Mouse (Mus musculus) midbrain, embryonic 12.5 days (tissue): Measurements from ENCODE around the gene Zkscan14. TPM values are rescaled to one million over a fixed set of nuclear protein-coding genes. Genes with fewer than 3 reads are reported as not detected.

ENCODE experiments used
- ATAC-seq: fragments of 200-750 bp; cut with Nextera tagmentation; 2 replicates; pipeline ENCODE4 v1.8.0; 2017; ENCODE audit warnings: low read depth, moderate TSS enrichment, moderate library complexity; ENCODE audit not compliant: low FRiP score
- H3K27ac ChIP-seq: fragments of 300-500 bp; sonication (generic); replicated peaks from 2 replicates; pipeline ENCODE4 v1.5.1; 2016; ENCODE audit warnings: mild to moderate bottlenecking
- H3K27me3 ChIP-seq: fragments of 300-500 bp; sonication (generic); 2 replicates; pipeline ENCODE4 v1.6.1; 2016; ENCODE audit warnings: mild to moderate bottlenecking
- H3K36me3 ChIP-seq: fragments of 300-500 bp; sonication (generic); 2 replicates; pipeline ENCODE4 v1.6.1; 2016
- H3K4me1 ChIP-seq: fragments of 300-500 bp; sonication (generic); 2 replicates; pipeline ENCODE4 v1.6.1; 2016
- H3K4me2 ChIP-seq: fragments of 300-500 bp; sonication (generic); replicated peaks from 2 replicates; pipeline ENCODE4 v1.6.1; 2016; ENCODE audit warnings: mild to moderate bottlenecking, moderate library complexity
- H3K4me3 ChIP-seq: fragments of 300-500 bp; sonication (generic); 2 replicates; pipeline ENCODE4 v1.5.1; 2016; ENCODE audit warnings: mild to moderate bottlenecking
- H3K9ac ChIP-seq: fragments of 300-500 bp; sonication (generic); replicated peaks from 2 replicates; pipeline ENCODE4 v1.6.1; 2016; ENCODE audit warnings: mild to moderate bottlenecking, moderate library complexity
- H3K9me3 ChIP-seq: fragments of 300-500 bp; sonication (generic); 2 replicates; pipeline ENCODE4 v1.6.1; 2016; ENCODE audit warnings: mild to moderate bottlenecking
- WGBS: fragments of 180-500 bp; shearing (Covaris S2); methylation state at CpG from one replicate; pipeline ENCODE4 v1.1.7; 2016; 5-methylcytosine and 5-hydroxymethylcytosine counted together
- polyA plus RNA-seq: library from polyadenylated mRNA; unstranded; fragments of >200 nt; fragmentation: Nextera tagmentation; extraction: Ambion mirVana; gene quantifications from 2 replicates; pipeline ENCODE4 v1.2.1, GENCODE M21; 2016

Gene Zkscan14
- polyA plus RNA-seq, 1 experiment from 2014 or later, result 10.9 TPM

GRCm38 (mm10) chr5:145200387-145200786 is 1.3 kb downstream of the Zkscan14 start:
- Histone ChIP-seq H3K4me3 (no peak overlapping the region), H3K9ac (no peak overlapping the region), H3K4me2 (peak overlapping the region; percentile 99), H3K4me1 (peaks cover 18% of the 10 kb centered on the region), H3K27ac (no peak overlapping the region), H3K27me3 (no peaks in the 10 kb centered on the region), H3K9me3 (no peaks in the 10 kb centered on the region), H3K36me3 (peaks cover 21% of the 10 kb centered on the region)
- ATAC-seq, result no peak
- 79% methylated on average over 7 of the region's 7 CpGs for WGBS

DNA sequence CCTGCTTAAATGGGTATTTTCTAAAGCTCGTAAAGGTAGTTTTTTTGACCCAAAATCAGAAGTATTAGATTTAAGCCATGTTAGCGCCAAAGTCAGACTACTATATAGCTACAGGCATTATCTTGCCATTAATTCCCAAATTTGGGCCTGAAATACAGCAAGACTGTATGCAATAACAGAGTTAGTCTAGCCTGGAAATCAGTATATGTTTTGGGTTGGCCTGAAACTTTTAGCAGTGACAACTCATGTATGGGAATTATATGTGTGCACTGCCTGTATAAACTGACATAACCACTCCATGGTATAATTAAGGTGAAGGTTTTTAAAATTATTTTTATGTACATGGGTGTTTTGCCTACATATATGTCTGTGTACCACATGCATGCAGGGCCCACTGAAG is 9.7 kb downstream of the Zkscan14 start, which contains the start of gene Atp5j2:
Gene Atp5j2, minus strand, starts transcription at position 101 of the 400 bp plus-strand sequence.
- Histone ChIP-seq H3K9me3 (no peaks in the 10 kb centered on the region), H3K27me3 (no peaks in the 10 kb centered on the region), H3K4me1 (peaks cover 20% of the 10 kb centered on the region), H3K36me3 (peaks cover 38% of the 10 kb centered on the region), H3K27ac (peak within 1 kb of the TSS; percentile 86), H3K9ac (peak within 1 kb of the TSS; percentile 96), H3K4me2 (peak within 1 kb of the TSS; percentile 89), H3K4me3 (peak within 1 kb of the TSS; percentile 91)
- WGBS, result 75% methylated on average over 2 of the region's 2 CpGs
- ATAC-seq, result no peak

GRCm38 (mm10) chr5:145190875-145191798 is 10.5 kb downstream of the Zkscan14 start:
- H3K9me3 ChIP-seq, result no peaks in the 10 kb centered on the region
- peaks cover 20% of the 10 kb centered on the region for H3K4me1 ChIP-seq
- H3K4me3 ChIP-seq, result peak overlapping the region; percentile 91
- peak overlapping the region; percentile 96 for H3K9ac ChIP-seq
- H3K36me3 ChIP-seq, result peaks cover 41% of the 10 kb centered on the region
- no peaks in the 10 kb centered on the region for H3K27me3 ChIP-seq
- peak overlapping the region; percentile 89 for H3K4me2 ChIP-seq
- under 1% methylated on average over 41 of the region's 41 CpGs for WGBS
- H3K27ac ChIP-seq, result peak overlapping the region; percentile 86
- peak; percentile 93 for ATAC-seq

GRCm38 (mm10) chr5:145190373-145190772 is 11.3 kb downstream of the Zkscan14 start:
- no peaks in the 10 kb centered on the region for H3K9me3 ChIP-seq
- H3K27me3 ChIP-seq, result no peaks in the 10 kb centered on the region
- no peak for ATAC-seq
- 53% methylated on average over 5 of the region's 5 CpGs for WGBS
- peaks cover 41% of the 10 kb centered on the region for H3K36me3 ChIP-seq
- H3K9ac ChIP-seq, result peak overlapping the region; percentile 96
- H3K4me1 ChIP-seq, result peaks cover 20% of the 10 kb centered on the region
- H3K4me2 ChIP-seq, result peak overlapping the region; percentile 89
- peak overlapping the region; percentile 91 for H3K4me3 ChIP-seq
- H3K27ac ChIP-seq, result no peak overlapping the region

GRCm38 (mm10) chr5:145189416-145189815 is 12.3 kb downstream of the Zkscan14 start:
- 0 out of 2 replicates have a peak overlapping the region, but pooled peaks have one; percentile 89 for H3K4me2 ChIP-seq
- 94% methylated on average over 6 of the region's 6 CpGs for whole genome bisulfite sequencing
- H3K4me1 ChIP-seq, result peaks cover 20% of the 10 kb centered on the region
- H3K27ac ChIP-seq, result no peak overlapping the region
- no peak overlapping the region for H3K9ac ChIP-seq
- no peak overlapping the region for H3K4me3 ChIP-seq
- peaks cover 39% of the 10 kb centered on the region for H3K36me3 ChIP-seq
- no peaks in the 10 kb centered on the region for H3K27me3 ChIP-seq
- ATAC-seq, result no peak
- no peaks in the 10 kb centered on the region for H3K9me3 ChIP-seq

GRCm38 (mm10) chr5:145185244-145185643 is 16.4 kb downstream of the Zkscan14 start:
- H3K4me2 ChIP-seq, result no peak overlapping the region
- no peak for ATAC-seq
- no peak overlapping the region for H3K4me3 ChIP-seq
- WGBS, result 93% methylated on average over 2 of the region's 2 CpGs
- no peak overlapping the region for H3K9ac ChIP-seq
- peaks cover 9% of the 10 kb centered on the region for H3K4me1 ChIP-seq
- no peaks in the 10 kb centered on the region for H3K9me3 ChIP-seq
- H3K36me3 ChIP-seq, result peaks cover 76% of the 10 kb centered on the region
- no peaks in the 10 kb centered on the region for H3K27me3 ChIP-seq
- no peak overlapping the region for H3K27ac ChIP-seq

DNA sequence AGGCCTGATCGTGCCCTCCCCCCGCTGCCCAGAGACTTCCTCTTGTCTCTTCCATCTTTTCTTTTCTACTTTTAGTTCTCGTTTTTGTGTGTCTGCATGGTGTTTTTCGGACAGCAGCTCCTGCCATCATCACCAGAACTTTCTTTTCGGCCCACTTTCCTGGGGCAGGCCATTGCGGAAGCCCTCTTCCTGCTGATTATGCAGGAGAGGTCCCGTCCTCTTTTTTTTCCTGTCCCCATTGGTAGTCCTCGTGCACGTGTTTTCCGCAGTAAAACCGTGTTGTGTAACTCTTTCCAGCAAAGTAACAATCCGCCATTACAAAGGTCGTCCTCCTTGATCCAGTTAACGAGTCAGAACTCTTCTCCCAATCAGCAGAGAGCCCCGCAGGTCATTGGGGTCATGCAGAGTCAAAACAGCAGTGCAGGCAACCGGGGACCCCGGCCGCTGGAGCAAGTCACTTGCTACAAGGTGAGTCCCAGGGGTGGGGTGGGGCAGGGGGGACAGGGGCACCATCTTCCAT is 23.1 kb downstream of the Zkscan14 start:
- 87% methylated on average over 18 of the region's 18 CpGs for WGBS
- Histone ChIP-seq H3K27ac (no peak overlapping the region), H3K9me3 (no peaks in the 10 kb centered on the region), H3K4me1 (no peaks in the 10 kb centered on the region; the same call in 1 of the 2 replicates), H3K27me3 (no peaks in the 10 kb centered on the region), H3K4me2 (no peak overlapping the region), H3K4me3 (no peak overlapping the region), H3K9ac (no peak overlapping the region), H3K36me3 (peaks cover 99% of the 10 kb centered on the region)
- no peak for ATAC-seq

DNA sequence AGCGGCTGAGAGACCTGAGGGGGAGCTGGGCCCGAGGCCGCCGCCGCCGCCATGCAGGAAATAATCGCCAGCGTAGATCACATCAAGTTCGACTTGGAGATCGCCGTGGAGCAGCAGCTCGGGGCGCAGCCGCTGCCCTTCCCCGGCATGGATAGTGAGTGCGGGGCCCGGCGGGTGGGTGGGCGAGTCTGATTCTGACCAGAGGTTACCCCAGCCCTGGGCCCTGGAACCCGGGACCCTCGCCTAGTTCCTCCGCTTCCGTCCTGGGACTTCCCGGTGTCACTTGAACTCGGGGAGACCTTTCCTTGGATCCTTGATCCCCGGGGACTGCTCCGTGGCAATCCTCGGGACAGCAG is 34.4 kb downstream of the Zkscan14 start:
- Histone ChIP-seq H3K27me3 (no peaks in the 10 kb centered on the region), H3K9ac (peak overlapping the region; percentile 93), H3K4me2 (peak overlapping the region; percentile 96), H3K4me1 (peaks cover 27% of the 10 kb centered on the region), H3K9me3 (no peaks in the 10 kb centered on the region), H3K27ac (peak overlapping the region; percentile 75), H3K4me3 (peak overlapping the region; percentile 88), H3K36me3 (peaks cover 50% of the 10 kb centered on the region)
- peak; percentile 78 for ATAC-seq
- under 1% methylated on average over 28 of the region's 28 CpGs for WGBS

DNA sequence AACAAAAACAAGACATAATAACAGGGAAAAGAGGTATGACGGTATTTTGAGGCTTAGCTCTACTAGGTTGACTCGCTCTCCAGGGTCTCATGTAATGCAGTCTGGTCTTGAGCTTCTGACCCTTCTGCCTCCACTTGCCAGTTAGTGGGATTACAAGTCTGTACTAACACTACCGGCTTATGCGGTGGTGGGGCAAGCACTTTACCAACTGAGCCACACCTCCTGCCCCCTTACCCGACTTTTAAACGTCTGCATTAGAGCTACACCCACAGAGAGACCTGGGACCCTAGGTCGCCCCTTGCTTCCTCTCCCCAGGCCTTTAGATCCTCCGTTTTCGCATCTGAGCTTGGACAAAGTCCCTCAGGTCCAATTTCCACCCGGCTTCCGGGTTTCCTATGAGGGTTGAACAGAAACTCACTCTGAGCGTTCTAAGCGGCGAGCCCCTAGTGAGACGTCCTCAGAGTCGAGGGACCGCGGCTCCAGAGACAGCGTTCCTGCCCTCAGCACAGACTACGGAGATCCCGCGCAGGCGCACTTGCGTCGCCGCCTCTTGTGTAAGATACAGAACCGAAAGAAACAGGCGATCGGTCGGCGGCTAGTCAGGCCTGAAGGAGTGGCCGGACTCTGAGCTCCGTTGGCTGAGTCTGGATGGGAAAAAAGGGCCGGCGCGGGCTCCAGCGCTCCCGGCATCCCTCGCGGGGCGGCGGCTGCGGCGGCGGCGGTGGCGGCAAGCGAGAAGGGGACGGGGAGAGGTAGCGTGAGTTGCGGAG is 34.9 kb downstream of the Zkscan14 start, which contains the start of the genes Ptcd1 and Cpsf4:
Gene Ptcd1, minus strand, starts transcription at position 573 of the 770 bp plus-strand sequence.
Gene Cpsf4, plus strand, starts transcription at position 678 of the 770 bp plus-strand sequence.
- H3K4me2 ChIP-seq, result peak within 1 kb of the TSS; percentile 96
- peak; percentile 97 for ATAC-seq
- under 1% methylated on average over 51 of the region's 51 CpGs for WGBS
- H3K9ac ChIP-seq, result peak within 1 kb of the TSS; percentile 93
- H3K27ac ChIP-seq, result peak within 1 kb of the TSS; percentile 83
- H3K4me3 ChIP-seq, result peak within 1 kb of the TSS; percentile 88
- peaks cover 49% of the 10 kb centered on the region for H3K36me3 ChIP-seq
- H3K4me1 ChIP-seq, result peaks cover 27% of the 10 kb centered on the region
- no peaks in the 10 kb centered on the region for H3K9me3 ChIP-seq
- no peaks in the 10 kb centered on the region for H3K27me3 ChIP-seq

DNA sequence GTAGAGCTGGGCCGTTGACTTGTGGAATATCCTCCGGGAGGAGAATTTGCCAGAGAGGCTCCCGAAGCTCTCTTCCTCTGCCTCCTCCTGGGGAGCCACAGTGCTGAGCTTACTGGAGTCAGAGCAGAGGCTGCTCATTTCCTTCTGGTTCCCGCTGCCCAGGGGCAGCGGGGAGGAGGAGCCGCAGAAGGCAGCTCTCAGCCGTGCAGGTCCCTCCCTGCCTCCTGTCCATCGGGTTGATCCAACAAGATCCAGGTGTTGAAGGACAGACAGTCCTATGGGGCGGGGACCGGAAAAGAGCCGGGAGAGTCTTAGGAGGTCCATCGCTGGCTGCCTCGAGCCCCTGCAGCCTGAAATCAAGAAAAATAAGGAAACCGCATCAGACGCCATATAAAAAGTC is 36.5 kb downstream of the Zkscan14 start:
- no peak overlapping the region for H3K9ac ChIP-seq
- no peak overlapping the region for H3K4me3 ChIP-seq
- H3K9me3 ChIP-seq, result no peaks in the 10 kb centered on the region
- peaks cover 51% of the 10 kb centered on the region for H3K36me3 ChIP-seq
- peaks cover 27% of the 10 kb centered on the region for H3K4me1 ChIP-seq
- 90% methylated on average over 15 of the region's 15 CpGs for WGBS
- no peak overlapping the region for H3K27ac ChIP-seq
- H3K27me3 ChIP-seq, result no peaks in the 10 kb centered on the region
- no peak overlapping the region for H3K4me2 ChIP-seq
- ATAC-seq, result no peak

- Histone ChIP-seq H3K9me3 (no peaks in the 10 kb centered on the region), H3K27me3 (no peaks in the 10 kb centered on the region), H3K36me3 (peaks cover 53% of the 10 kb centered on the region), H3K4me2 (no peak overlapping the region), H3K4me1 (peaks cover 27% of the 10 kb centered on the region), H3K9ac (no peak overlapping the region), H3K27ac (no peak overlapping the region), H3K4me3 (no peak overlapping the region)
- ATAC-seq, result no peak
- WGBS, result 68% methylated on average over 3 of the region's 3 CpGs
Measured at GRCm38 (mm10) chr5:145164710-145165109, 37.0 kb downstream of the Zkscan14 start.
